Mouse (Mus musculus) olfactory bulb, adult 2 months (tissue): ENCODE data around the gene Rhd. TPM values are rescaled to one million over a fixed set of nuclear protein-coding genes. Genes with fewer than 3 reads are reported as not detected.
"Not testable (repeated sequence)": the region's sequence is repeated elsewhere in the genome, so short reads cannot be mapped to it uniquely, and the experiment has no call there.

Experiments used
- H3K27ac ChIP-seq: fragments of 200-500 bp; 2 replicates; pipeline ENCODE4 v1.5.1; 2012; ENCODE audit warnings: low read depth, low read length; ENCODE audit not compliant: insufficient read depth
- H3K4me1 ChIP-seq: fragments of 200-500 bp; 2 replicates; pipeline ENCODE4 v1.6.1; 2012; ENCODE audit warnings: low read length; ENCODE audit not compliant: control insufficient read depth, insufficient read depth
- H3K4me3 ChIP-seq: fragments of 200-500 bp; 2 replicates; pipeline ENCODE4 v1.5.1; 2012; ENCODE audit warnings: mild to moderate bottlenecking, low read depth, low read length, moderate library complexity; ENCODE audit not compliant: insufficient read depth
- CTCF ChIP-seq: fragments of 200-500 bp; IDR thresholded peaks from 2 replicates; pipeline ENCODE4 v1.5.1; 2012; ENCODE audit warnings: low read depth, mild to moderate bottlenecking, low read length, moderate library complexity; ENCODE audit not compliant: insufficient read depth
- POLR2A ChIP-seq: fragments of 200-500 bp; IDR thresholded peaks from 2 replicates; pipeline ENCODE4 v1.6.1; 2012; ENCODE audit warnings: mild to moderate bottlenecking, low read depth, low read length, moderate library complexity; ENCODE audit not compliant: insufficient read depth
- WGBS: fragments of 180-500 bp; shearing (Covaris S2); methylation state at CpG from one replicate; pipeline ENCODE4 v1.1.7; 2018; 5-methylcytosine and 5-hydroxymethylcytosine counted together
- polyA plus RNA-seq: library from polyadenylated mRNA; stranded (reverse); fragments of >200 nt; gene quantifications from 2 replicates; pipeline ENCODE4 v1.2.4, GENCODE M21; 2012; ENCODE audit warnings: low replicate concordance; ENCODE audit not compliant: missing spikeins, insufficient read depth, insufficient read length

Rhd gene
- not detected in 2 replicates for polyA plus RNA-seq

- 76% methylated on average over 14 of the region's 14 CpGs for WGBS
- Histone ChIP-seq H3K4me3 (no peak within 1 kb of the TSS), H3K4me1 (no peaks in the 10 kb centered on the region), H3K27ac (no peak within 1 kb of the TSS)
- no peak for TF ChIP-seq CTCF
- no peak for TF ChIP-seq POLR2A
These were observed at the start of gene Rhd for GRCm38 (mm10) chr4:134863937-134864729. TSS of gene Rhd (plus strand) at chr4:134864536.

- Histone ChIP-seq H3K27ac (no peak overlapping the region), H3K4me3 (no peak overlapping the region), H3K4me1 (peaks cover 21% of the 10 kb centered on the region)
- TF ChIP-seq CTCF (no peak), POLR2A (no peak)
- 85% methylated on average over 4 of the region's 4 CpGs for WGBS
These were observed 46.6 kb upstream of the Rhd start for GRCm38 (mm10) chr4:134817706-134818105.

GRCm38 (mm10) chr4:134821061-134821460, 43.3 kb upstream of the Rhd start:
- WGBS: 45% methylated on average over 1 of the region's 1 CpGs
- Histone ChIP-seq H3K4me1 (peaks cover 11% of the 10 kb centered on the region), H3K27ac (no peak overlapping the region), H3K4me3 (no peak overlapping the region)
- TF ChIP-seq CTCF (no peak), POLR2A (no peak)

- 29% methylated on average over 2 of the region's 2 CpGs for WGBS
- H3K27ac ChIP-seq: 0 out of 2 replicates have a peak overlapping the region, but pooled peaks have one; percentile 57
- TF ChIP-seq CTCF (no peak), POLR2A (no peak)
These were observed 40.8 kb upstream of the Rhd start for GRCm38 (mm10) chr4:134823560-134823959.

GRCm38 (mm10) chr4:134825864-134826263, 38.5 kb upstream of the Rhd start:
- 95% methylated on average over 11 of the region's 11 CpGs for WGBS
- H3K4me3 ChIP-seq: not testable (repeated sequence)

More at GRCm38 (mm10) chr4:134823560-134823959, 40.8 kb upstream of the Rhd start:
- Histone ChIP-seq H3K4me1 (peaks cover 9% of the 10 kb centered on the region), H3K4me3 (no peak overlapping the region)

GRCm38 (mm10) chr4:134826348-134826747, 38.0 kb upstream of the Rhd start:
- Histone ChIP-seq H3K4me3 (no peak overlapping the region), H3K4me1 (peaks cover 8% of the 10 kb centered on the region), H3K27ac (no peak overlapping the region)
- TF ChIP-seq POLR2A: no peak
- no peak for TF ChIP-seq CTCF

More at GRCm38 (mm10) chr4:134825864-134826263, 38.5 kb upstream of the Rhd start:
- not testable (repeated sequence) for H3K4me1 ChIP-seq, H3K27ac ChIP-seq

- TF ChIP-seq CTCF: no peak
- TF ChIP-seq POLR2A: no peak
- Histone ChIP-seq H3K4me3 (no peak overlapping the region), H3K4me1 (peaks cover 3% of the 10 kb centered on the region; the same call in 1 of the 2 replicates), H3K27ac (no peak overlapping the region)
- WGBS: 92% methylated on average over 11 of the region's 11 CpGs
These were observed 36.5 kb upstream of the Rhd start for GRCm38 (mm10) chr4:134827806-134828205.

- Histone ChIP-seq H3K4me3 (no peak overlapping the region), H3K4me1 (no peaks in the 10 kb centered on the region), H3K27ac (no peak overlapping the region)
- TF ChIP-seq CTCF: no peak
- no peak for TF ChIP-seq POLR2A
- 82% methylated on average over 3 of the region's 3 CpGs for WGBS
These were observed 32.4 kb upstream of the Rhd start for GRCm38 (mm10) chr4:134831934-134832333.

- no peak for TF ChIP-seq POLR2A
- TF ChIP-seq CTCF: no peak
- WGBS: 75% methylated on average over 4 of the region's 4 CpGs
- H3K27ac ChIP-seq: no peak overlapping the region
These were observed 28.9 kb upstream of the Rhd start for GRCm38 (mm10) chr4:134835486-134835885.

More at GRCm38 (mm10) chr4:134835486-134835885, 28.9 kb upstream of the Rhd start:
- Histone ChIP-seq H3K4me1 (peaks cover 5% of the 10 kb centered on the region), H3K4me3 (no peak overlapping the region)
